Mouse (Mus musculus) midbrain, postnatal 0 days (tissue): ENCODE results near the gene Tmem267. TPM values are rescaled to one million over a fixed set of nuclear protein-coding genes. Genes with fewer than 3 reads are reported as not detected.
"Not testable (repeated sequence)": the region's sequence is repeated elsewhere in the genome, so short reads cannot be mapped to it uniquely, and the experiment has no call there.

Source experiments
- ATAC-seq: fragments of 200-750 bp; cut with Nextera tagmentation; 2 replicates; pipeline ENCODE4 v1.8.0; 2017; ENCODE audit warnings: moderate number of reproducible peaks, mild to moderate bottlenecking, moderate TSS enrichment, moderate library complexity; ENCODE audit not compliant: low FRiP score
- DNase-seq: peaks from one replicate; pipeline ENCODE4 v3.0.0-alpha.2; 2015; ENCODE audit warnings: low spot score
- H3K27ac ChIP-seq: fragments of 300-500 bp; sonication (generic); 2 replicates; pipeline ENCODE4 v1.5.1; 2014; ENCODE audit warnings: low read depth, mild to moderate bottlenecking, low read length, mixed read lengths
- H3K27me3 ChIP-seq: fragments of 300-500 bp; sonication (generic); 2 replicates; pipeline ENCODE4 v1.6.1; 2014; ENCODE audit warnings: low read length, control low read depth, mixed read lengths; ENCODE audit not compliant: insufficient read depth
- H3K36me3 ChIP-seq: fragments of 300-500 bp; sonication (generic); 2 replicates; pipeline ENCODE4 v1.6.1; 2014; ENCODE audit warnings: low read length, control low read depth, mixed read lengths; ENCODE audit not compliant: insufficient read depth
- H3K4me1 ChIP-seq: fragments of 300-500 bp; sonication (generic); 2 replicates; pipeline ENCODE4 v1.6.1; 2014; ENCODE audit warnings: mild to moderate bottlenecking, control low read depth, antibody characterized with exemption, low read length, mixed read lengths; ENCODE audit not compliant: insufficient read depth
- H3K4me2 ChIP-seq: fragments of 300-500 bp; sonication (generic); 2 replicates; pipeline ENCODE4 v1.6.1; 2014; ENCODE audit warnings: low read depth, mild to moderate bottlenecking, low read length, mixed read lengths; ENCODE audit not compliant: poor library complexity, severe bottlenecking
- H3K4me3 ChIP-seq: fragments of 300-500 bp; sonication (generic); 2 replicates; pipeline ENCODE4 v1.5.1; 2014; ENCODE audit warnings: low read depth, mild to moderate bottlenecking, low read length, moderate library complexity
- H3K9ac ChIP-seq: fragments of 300-500 bp; sonication (generic); replicated peaks from 2 replicates; pipeline ENCODE4 v1.6.1; 2014; ENCODE audit warnings: mild to moderate bottlenecking, low read length, moderate library complexity, mixed read lengths; ENCODE audit not compliant: poor library complexity, severe bottlenecking
- H3K9me3 ChIP-seq: fragments of 300-500 bp; sonication (generic); 2 replicates; pipeline ENCODE4 v1.6.1; 2016; ENCODE audit warnings: low read length, control low read depth
- CTCF ChIP-seq: IDR thresholded peaks from 2 replicates; pipeline ENCODE4 v1.5.1; 2016; ENCODE audit warnings: antibody characterized with exemption, mild to moderate bottlenecking
- WGBS: fragments of 180-500 bp; shearing (Covaris S2); extraction: QIAGEN DNeasy Blood & Tissue Kit; methylation state at CpG from one replicate; pipeline ENCODE4 v1.1.7; 2014; 5-methylcytosine and 5-hydroxymethylcytosine counted together
- polyA plus RNA-seq: library from polyadenylated mRNA; unstranded; fragments of >200 nt; fragmentation: Nextera tagmentation; extraction: Ambion mirVana; gene quantifications from 2 replicates; pipeline ENCODE4 v1.2.1, GENCODE M21; 2015
- total RNA-seq: library from RNA; depleted of rRNA; stranded (reverse); fragments of >200 nt; gene quantifications from 2 replicates; pipeline ENCODE4 v1.2.3, GENCODE M21; 2014

The Tmem267 gene
- total and polyA plus RNA-seq, 2 experiments from 2014 or later: 3.5 to 30.9 TPM

GRCm38 (mm10) chr13:119599066-119599465, 111.2 kb downstream of the Tmem267 start:
- not testable (repeated sequence) for H3K27ac ChIP-seq, H3K9ac ChIP-seq, H3K36me3 ChIP-seq, H3K4me3 ChIP-seq, ATAC-seq, H3K4me2 ChIP-seq, H3K27me3 ChIP-seq, H3K9me3 ChIP-seq, H3K4me1 ChIP-seq, DNase-seq
- 78% methylated on average over 11 of the region's 12 CpGs for WGBS

- H3K9ac ChIP-seq, H3K27me3 ChIP-seq, DNase-seq, H3K9me3 ChIP-seq, ATAC-seq, H3K36me3 ChIP-seq, H3K4me3 ChIP-seq, H3K4me2 ChIP-seq, H3K27ac ChIP-seq, H3K4me1 ChIP-seq: not testable (repeated sequence)
- 77% methylated on average over 2 of the region's 2 CpGs for WGBS
Measured at GRCm38 (mm10) chr13:119599498-119599897, 111.7 kb downstream of the Tmem267 start.

- DNase-seq: peak; percentile 89
- H3K4me2 ChIP-seq, H3K9ac ChIP-seq, H3K27me3 ChIP-seq, H3K4me3 ChIP-seq, H3K4me1 ChIP-seq, H3K27ac ChIP-seq, H3K36me3 ChIP-seq, H3K9me3 ChIP-seq, ATAC-seq: not testable (repeated sequence)
Measured at GRCm38 (mm10) chr13:119600166-119600565, 112.3 kb downstream of the Tmem267 start.

- H3K9ac ChIP-seq, H3K9me3 ChIP-seq, H3K27me3 ChIP-seq, DNase-seq, H3K27ac ChIP-seq, H3K4me1 ChIP-seq, ATAC-seq, H3K4me2 ChIP-seq, H3K36me3 ChIP-seq, H3K4me3 ChIP-seq: not testable (repeated sequence)
- WGBS: 29% methylated on average over 12 of the region's 13 CpGs
Measured at GRCm38 (mm10) chr13:119602688-119603331, 115.0 kb downstream of the Tmem267 start.

GRCm38 (mm10) chr13:119603890-119604289, 116.1 kb downstream of the Tmem267 start:
- not testable (repeated sequence) for H3K4me3 ChIP-seq, H3K9me3 ChIP-seq, H3K36me3 ChIP-seq, H3K27ac ChIP-seq, H3K27me3 ChIP-seq, H3K4me1 ChIP-seq, DNase-seq, H3K9ac ChIP-seq, H3K4me2 ChIP-seq
- 98% methylated on average over 6 of the region's 8 CpGs for WGBS
- ATAC-seq: 0 out of 2 replicates have a peak, but pooled peaks have one; percentile 42
- peak; percentile 2; the same call in 1 of the 2 replicates for TF ChIP-seq CTCF

- H3K4me1 ChIP-seq, H3K27me3 ChIP-seq, H3K4me2 ChIP-seq, H3K9me3 ChIP-seq, H3K9ac ChIP-seq, H3K27ac ChIP-seq, H3K4me3 ChIP-seq, DNase-seq, H3K36me3 ChIP-seq: not testable (repeated sequence)
- peak; percentile 20; the same call in 1 of the 2 replicates for ATAC-seq
- WGBS: 92% methylated on average over 7 of the region's 9 CpGs
Measured at GRCm38 (mm10) chr13:119604322-119604721, 116.5 kb downstream of the Tmem267 start.
